16 mouse cellular contexts compared by ENCODE assay signal in the genomic region with DNA sequence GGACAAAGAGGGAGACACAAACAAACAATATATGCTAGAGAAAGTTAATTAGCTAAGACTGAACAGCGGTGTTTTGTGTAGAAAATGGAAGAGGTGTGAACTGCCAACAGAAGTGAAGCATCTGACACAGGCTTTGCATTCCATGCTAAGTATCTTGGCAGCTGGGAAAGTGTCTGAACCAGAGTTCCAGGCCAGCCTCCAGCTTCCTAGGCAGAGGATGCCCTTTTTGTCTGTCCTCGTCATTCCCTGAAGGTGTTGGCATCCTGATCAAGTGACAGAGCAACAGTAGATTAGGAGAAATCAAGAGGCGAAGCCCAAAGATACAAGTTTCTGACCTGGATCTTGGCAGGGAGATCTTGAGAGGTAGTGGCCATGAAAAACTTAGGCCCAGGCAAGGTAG.
"Had no signal": no experiment of that assay in that cellular context is flagged by ENCODE, and none has a peak within 500 bp of the region (broad histone marks: within the 10 kb centered on the region; RNA-seq: fewer than 3 reads in every experiment).

No protein-coding gene starts in this region.

- H3K9ac ChIP-seq: kidney, embryonic 15.5 days; liver, embryonic 13.5 days; midbrain, embryonic 12.5 days; midbrain, embryonic 15.5 days; neural tube, embryonic 13.5 days had no signal

- ATAC-seq: midbrain, embryonic 15.5 days had no signal

- H3K27ac ChIP-seq: kidney, embryonic 15.5 days; left cerebral cortex, adult 2 months; liver, embryonic 13.5 days; midbrain, embryonic 12.5 days; midbrain, embryonic 15.5 days; neural tube, embryonic 13.5 days had no signal

- H3K4me1 ChIP-seq: kidney, embryonic 15.5 days; liver, embryonic 13.5 days; midbrain, embryonic 12.5 days; midbrain, embryonic 15.5 days; neural tube, embryonic 13.5 days had no signal

- H3K4me2 ChIP-seq: kidney, embryonic 15.5 days; liver, embryonic 13.5 days; midbrain, embryonic 12.5 days; midbrain, embryonic 15.5 days; neural tube, embryonic 13.5 days had no signal

- H3K4me3 ChIP-seq: kidney, embryonic 15.5 days; left cerebral cortex, adult 2 months; liver, embryonic 13.5 days; midbrain, embryonic 12.5 days; midbrain, embryonic 15.5 days; myocyte; neural tube, embryonic 13.5 days had no signal

- H3K9me3 ChIP-seq: kidney, embryonic 15.5 days; liver, embryonic 13.5 days; midbrain, embryonic 12.5 days; midbrain, embryonic 15.5 days; neural tube, embryonic 13.5 days had no signal

- H3K27me3 ChIP-seq: kidney, embryonic 15.5 days; liver, embryonic 13.5 days; midbrain, embryonic 12.5 days; midbrain, embryonic 15.5 days; neural tube, embryonic 13.5 days had no signal

- H3K36me3 ChIP-seq: kidney, embryonic 15.5 days; liver, embryonic 13.5 days; midbrain, embryonic 12.5 days; midbrain, embryonic 15.5 days; neural tube, embryonic 13.5 days had no signal

- DNase-seq: kidney, postnatal 10 days; kidney, postnatal 36 days; layer of hippocampus, postnatal 36 days; liver, embryonic 13.5 days; lung, adult 2 months; lung, postnatal 14 days; lung, postnatal 4 days; retina, postnatal 1 day; thymus, adult 18-20 months; thymus, postnatal 36 days had no signal
